Mouse (Mus musculus): ENCODE measurements around the gene Afg1l. TPM values are rescaled to one million over a fixed set of nuclear protein-coding genes. Genes with fewer than 3 reads are reported as not detected.

The Afg1l gene
- polyA plus RNA-seq, 1 experiment from 2014 or later: 9.6 TPM

DNA sequence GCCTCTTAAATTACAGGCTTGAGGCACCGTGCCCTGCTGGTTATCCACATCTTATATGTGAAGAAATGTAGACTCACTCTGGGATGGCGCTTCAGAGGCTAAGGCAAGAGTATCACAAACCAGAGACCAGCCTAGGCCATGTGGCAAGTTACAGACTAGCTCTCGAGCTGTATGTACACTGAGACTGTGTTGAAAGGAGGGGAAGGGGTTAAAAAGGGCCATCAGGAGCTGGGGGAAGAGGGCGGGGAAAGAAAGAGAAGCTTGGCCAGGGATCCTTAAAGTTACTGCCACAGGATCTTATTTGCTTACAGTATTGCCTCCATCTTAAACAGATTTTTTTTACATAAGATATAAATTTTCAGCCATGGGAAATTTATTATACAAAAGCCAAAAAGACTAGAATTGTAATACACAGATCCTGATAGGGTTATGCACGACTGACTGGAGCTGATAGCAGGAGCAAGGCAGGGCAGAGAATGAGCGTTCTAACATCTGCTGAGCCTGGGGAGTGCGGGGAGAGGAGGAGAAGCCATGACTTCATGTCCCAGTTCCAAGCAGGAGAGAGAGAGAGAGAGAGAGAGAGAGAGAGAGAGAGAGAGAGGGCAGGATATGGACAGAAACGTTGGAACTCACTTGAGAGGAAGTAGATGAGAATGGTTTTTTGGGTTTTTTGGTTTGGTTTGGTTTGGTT lies 10.4 kb upstream of the Afg1l start:
- no peak for ATAC-seq (ENCODE audit: low FRiP score)
- Histone ChIP-seq H3K27ac (no peak overlapping the region), H3K4me3 (replicated peaks; ENCODE audit: low read length) (no peak overlapping the region), H3K27me3 (ENCODE audit: control insufficient read depth, insufficient read depth, low read length) (no peaks in the 10 kb centered on the region), H3K36me3 (replicated peaks; ENCODE audit: control insufficient read depth, insufficient read depth) (no peaks in the 10 kb centered on the region), H3K4me2 (replicated peaks) (no peak overlapping the region), H3K9ac (no peak overlapping the region), H3K4me1 (replicated peaks; ENCODE audit: control insufficient read depth, insufficient read depth, low read length) (no peaks in the 10 kb centered on the region), H3K9me3 (ENCODE audit: control insufficient read depth, low read length) (no peaks in the 10 kb centered on the region)
- 46% methylated on average over 8 of the region's 8 CpGs for WGBS
- no peak for DNase-seq (ENCODE audit: low spot score)

DNA sequence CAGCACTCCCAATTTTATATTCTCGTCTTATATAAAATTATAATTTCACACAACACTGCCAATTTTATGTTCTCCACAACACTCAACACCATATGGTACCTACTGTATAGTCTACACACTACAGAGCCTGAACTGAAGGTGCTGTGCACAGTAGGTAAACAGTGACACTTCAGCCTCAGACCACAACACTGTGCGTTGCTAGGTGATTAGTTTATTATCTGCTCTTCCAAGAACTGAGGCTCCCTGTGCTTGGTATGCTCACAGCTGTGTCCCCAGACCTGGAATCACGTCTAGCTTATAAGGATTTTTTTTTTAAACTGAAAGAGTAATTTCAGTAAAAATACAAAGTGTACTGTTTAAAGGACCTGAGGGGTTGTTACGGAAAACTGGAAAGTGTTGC lies 2.4 kb upstream of the Afg1l start:
- H3K9ac ChIP-seq: no peak overlapping the region

DNA sequence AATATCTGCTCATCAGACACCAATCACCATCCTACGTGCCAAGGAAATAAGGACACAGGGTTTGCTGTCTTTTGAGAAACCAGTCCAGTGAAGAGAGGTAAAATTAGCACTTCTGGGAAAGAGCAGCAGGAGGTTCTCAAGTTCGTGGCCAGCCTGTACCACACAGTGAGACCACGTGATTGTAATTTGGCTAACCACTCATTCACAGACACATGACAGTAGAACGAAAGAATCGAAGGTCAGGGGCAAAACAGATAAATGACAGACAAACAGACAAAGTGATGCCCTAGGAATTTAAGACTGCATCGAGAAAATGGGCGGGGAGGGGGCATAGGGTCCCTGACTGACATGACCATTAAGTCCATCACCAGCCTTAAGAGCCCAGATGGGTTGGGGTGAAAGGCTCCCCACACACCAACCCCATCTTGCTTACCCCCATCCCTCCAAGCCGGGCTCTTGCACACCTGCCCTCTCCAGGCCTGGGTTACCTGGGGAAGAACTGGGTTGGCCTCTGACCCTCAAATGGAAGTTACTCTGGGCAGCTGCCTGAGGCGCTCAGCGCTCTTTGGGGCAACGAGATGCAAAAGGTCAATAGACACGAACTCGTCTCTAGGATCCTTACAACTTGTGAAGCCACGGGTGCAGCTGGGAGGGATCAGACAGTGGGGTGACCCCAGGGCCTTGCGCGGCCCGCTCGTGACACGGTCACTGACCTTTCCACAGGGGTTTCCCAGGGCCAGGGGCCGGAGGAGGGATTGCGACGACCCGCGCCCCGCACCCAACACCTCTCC lies 620 bp downstream of the Afg1l start:
- peak overlapping the region; percentile 78 for H3K4me2 ChIP-seq (replicated peaks)
- H3K27me3 ChIP-seq (ENCODE audit: control insufficient read depth, insufficient read depth, low read length): no peaks in the 10 kb centered on the region
- H3K36me3 ChIP-seq (replicated peaks; ENCODE audit: control insufficient read depth, insufficient read depth): no peaks in the 10 kb centered on the region
- H3K4me1 ChIP-seq (replicated peaks; ENCODE audit: control insufficient read depth, insufficient read depth, low read length): 0 out of 2 replicates have a peak, but pooled peaks cover 6% of the 10 kb centered on the region
- peak overlapping the region; percentile 84 for H3K27ac ChIP-seq
- peak overlapping the region; percentile 54 for H3K4me3 ChIP-seq (replicated peaks; ENCODE audit: low read length)
- no peaks in the 10 kb centered on the region for H3K9me3 ChIP-seq (ENCODE audit: control insufficient read depth, low read length)
- peak overlapping the region; percentile 73 for H3K9ac ChIP-seq
- DNase-seq (ENCODE audit: low spot score) (peak; percentile 31), ATAC-seq (ENCODE audit: low FRiP score) (peak; percentile 64)
- 12% methylated on average over 25 of the region's 25 CpGs for WGBS

More for the DNA sequence above, 2.4 kb upstream of the Afg1l start:
- H3K4me3 ChIP-seq (replicated peaks; ENCODE audit: low read length): no peak overlapping the region
- no peaks in the 10 kb centered on the region for H3K9me3 ChIP-seq (ENCODE audit: control insufficient read depth, low read length)
- 0 out of 2 replicates have a peak, but pooled peaks cover 6% of the 10 kb centered on the region for H3K4me1 ChIP-seq (replicated peaks; ENCODE audit: control insufficient read depth, insufficient read depth, low read length)
- ATAC-seq (ENCODE audit: low FRiP score): no peak
- no peaks in the 10 kb centered on the region for H3K36me3 ChIP-seq (replicated peaks; ENCODE audit: control insufficient read depth, insufficient read depth)
- H3K27ac ChIP-seq: no peak overlapping the region
- 74% methylated on average over 4 of the region's 4 CpGs for WGBS
- H3K4me2 ChIP-seq (replicated peaks): no peak overlapping the region
- no peaks in the 10 kb centered on the region for H3K27me3 ChIP-seq (ENCODE audit: control insufficient read depth, insufficient read depth, low read length)
- no peak for DNase-seq (ENCODE audit: low spot score)

- ATAC-seq (ENCODE audit: low FRiP score): no peak
- peak overlapping the region; percentile 78 for H3K4me2 ChIP-seq (replicated peaks)
- 0 out of 2 replicates have a peak, but pooled peaks cover 6% of the 10 kb centered on the region for H3K4me1 ChIP-seq (replicated peaks; ENCODE audit: control insufficient read depth, insufficient read depth, low read length)
- no peak for DNase-seq (ENCODE audit: low spot score)
- H3K27ac ChIP-seq: no peak overlapping the region
- H3K9ac ChIP-seq: no peak overlapping the region
- no peaks in the 10 kb centered on the region for H3K9me3 ChIP-seq (ENCODE audit: control insufficient read depth, low read length)
- H3K27me3 ChIP-seq (ENCODE audit: control insufficient read depth, insufficient read depth, low read length): no peaks in the 10 kb centered on the region
- no peaks in the 10 kb centered on the region for H3K36me3 ChIP-seq (replicated peaks; ENCODE audit: control insufficient read depth, insufficient read depth)
- 93% methylated on average over 10 of the region's 10 CpGs for WGBS
- H3K4me3 ChIP-seq (replicated peaks; ENCODE audit: low read length): no peak overlapping the region
Observed at GRCm38 (mm10) chr10:42476774-42477475, 1.4 kb downstream of the Afg1l start.

- 83% methylated on average over 6 of the region's 6 CpGs for WGBS
- H3K36me3 ChIP-seq (replicated peaks; ENCODE audit: control insufficient read depth, insufficient read depth): no peaks in the 10 kb centered on the region
- H3K4me1 ChIP-seq (replicated peaks; ENCODE audit: control insufficient read depth, insufficient read depth, low read length): 0 out of 2 replicates have a peak, but pooled peaks cover 6% of the 10 kb centered on the region
- no peak overlapping the region for H3K9ac ChIP-seq
- no peak overlapping the region for H3K27ac ChIP-seq
- H3K4me2 ChIP-seq (replicated peaks): no peak overlapping the region
- no peaks in the 10 kb centered on the region for H3K9me3 ChIP-seq (ENCODE audit: control insufficient read depth, low read length)
- ATAC-seq (ENCODE audit: low FRiP score) (no peak), DNase-seq (ENCODE audit: low spot score) (no peak)
- H3K4me3 ChIP-seq (replicated peaks; ENCODE audit: low read length): no peak overlapping the region
- H3K27me3 ChIP-seq (ENCODE audit: control insufficient read depth, insufficient read depth, low read length): no peaks in the 10 kb centered on the region
Observed at GRCm38 (mm10) chr10:42474946-42475514, 3.3 kb downstream of the Afg1l start.

GRCm38 (mm10) chr10:42464805-42465204 lies 13.6 kb downstream of the Afg1l start:
- Histone ChIP-seq H3K4me3 (replicated peaks; ENCODE audit: low read length) (no peak overlapping the region), H3K9ac (no peak overlapping the region), H3K27ac (no peak overlapping the region), H3K4me2 (replicated peaks) (no peak overlapping the region), H3K4me1 (replicated peaks; ENCODE audit: control insufficient read depth, insufficient read depth, low read length) (no peaks in the 10 kb centered on the region), H3K27me3 (ENCODE audit: control insufficient read depth, insufficient read depth, low read length) (no peaks in the 10 kb centered on the region), H3K9me3 (ENCODE audit: control insufficient read depth, low read length) (peaks cover 2% of the 10 kb centered on the region; the same call in 1 of the 2 replicates), H3K36me3 (replicated peaks; ENCODE audit: control insufficient read depth, insufficient read depth) (no peaks in the 10 kb centered on the region)
- WGBS: 81% methylated on average over 14 of the region's 14 CpGs
- no peak for DNase-seq (ENCODE audit: low spot score)
- no peak for ATAC-seq (ENCODE audit: low FRiP score)

- Histone ChIP-seq H3K27me3 (ENCODE audit: control insufficient read depth, insufficient read depth, low read length) (no peaks in the 10 kb centered on the region), H3K9me3 (ENCODE audit: control insufficient read depth, low read length) (peaks cover 8% of the 10 kb centered on the region), H3K4me1 (replicated peaks; ENCODE audit: control insufficient read depth, insufficient read depth, low read length) (no peaks in the 10 kb centered on the region), H3K27ac (no peak overlapping the region), H3K4me3 (replicated peaks; ENCODE audit: low read length) (no peak overlapping the region), H3K9ac (no peak overlapping the region), H3K36me3 (replicated peaks; ENCODE audit: control insufficient read depth, insufficient read depth) (no peaks in the 10 kb centered on the region), H3K4me2 (replicated peaks) (no peak overlapping the region)
- 66% methylated on average over 5 of the region's 5 CpGs for WGBS
- ATAC-seq (ENCODE audit: low FRiP score): no peak
- no peak for DNase-seq (ENCODE audit: low spot score)
Observed at GRCm38 (mm10) chr10:42464224-42464623, 14.1 kb downstream of the Afg1l start.

DNA sequence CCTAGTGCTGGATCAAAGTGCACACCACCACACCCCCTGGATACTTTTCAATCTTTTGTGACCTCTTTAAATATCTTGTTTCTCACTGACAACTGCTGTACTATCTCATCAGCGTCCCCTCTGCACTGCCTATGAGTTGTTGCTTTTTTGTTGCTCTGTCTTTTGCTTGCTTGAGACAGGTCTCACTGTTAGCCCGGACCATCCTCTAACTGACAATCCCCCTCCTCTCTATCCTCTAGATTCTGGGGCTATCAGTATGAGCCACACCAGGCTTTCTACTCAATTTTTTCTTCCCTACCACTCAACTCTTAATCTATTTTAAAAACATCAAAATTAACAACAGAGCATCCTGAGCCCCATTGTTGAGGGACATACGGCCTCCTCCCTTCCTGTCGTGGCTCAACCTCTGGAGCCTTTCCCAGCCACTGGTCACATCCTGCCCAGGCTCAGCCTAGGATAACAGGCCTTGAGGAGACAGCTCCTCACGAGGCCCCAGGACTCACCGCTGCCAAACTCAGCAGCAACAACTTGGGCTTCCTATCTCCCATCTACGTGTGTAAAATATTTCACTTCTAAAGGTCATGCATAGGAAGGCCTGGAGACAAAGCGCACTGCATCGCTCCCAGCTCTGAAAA lies 20.7 kb downstream of the Afg1l start:
- ATAC-seq (ENCODE audit: low FRiP score) (no peak), DNase-seq (ENCODE audit: low spot score) (no peak)
- WGBS: 80% methylated on average over 9 of the region's 9 CpGs
- Histone ChIP-seq H3K27me3 (ENCODE audit: control insufficient read depth, insufficient read depth, low read length) (no peaks in the 10 kb centered on the region), H3K9me3 (ENCODE audit: control insufficient read depth, low read length) (peaks cover 10% of the 10 kb centered on the region), H3K36me3 (replicated peaks; ENCODE audit: control insufficient read depth, insufficient read depth) (0 out of 2 replicates have a peak, but pooled peaks cover 3% of the 10 kb centered on the region), H3K4me3 (replicated peaks; ENCODE audit: low read length) (no peak overlapping the region), H3K27ac (no peak overlapping the region), H3K9ac (no peak overlapping the region), H3K4me2 (replicated peaks) (no peak overlapping the region), H3K4me1 (replicated peaks; ENCODE audit: control insufficient read depth, insufficient read depth, low read length) (no peaks in the 10 kb centered on the region)
